ENCODE assay signal across 22 mouse cellular contexts in genomic region chr11:119907006-119907650, GRCm38 (mm10). TPM values are rescaled to one million over a fixed set of nuclear protein-coding genes. Genes with fewer than 3 reads are reported as not detected.
DNase-seq lines count a peak whose midpoint lies in the region; ATAC-seq and TF ChIP-seq lines count a peak whose summit lies in the region.
"Had no signal": no experiment of that assay in that cellular context is flagged by ENCODE, and none has a peak within 500 bp of the region (broad histone marks: within the 10 kb centered on the region; RNA-seq: fewer than 3 reads in every experiment).

No protein-coding gene starts in this region.

- H3K27ac ChIP-seq in hindbrain, embryonic 10.5 days, result 0 out of 2 replicates have a peak overlapping the region, but pooled peaks have one; percentile 16
- no peak overlapping the region for H3K27ac ChIP-seq in hindbrain, embryonic 14.5 days
- H3K27ac ChIP-seq in hindbrain, postnatal 0 days, result peak overlapping the region; percentile 26; the same call in 1 of the 2 replicates
- H3K27ac ChIP-seq in intestine, embryonic 16.5 days (ENCODE audit: low read length), result no peak overlapping the region
- H3K27ac ChIP-seq: heart, embryonic 13.5 days; intestine, embryonic 15.5 days; stomach, postnatal 0 days had no signal

- H3K4me3 ChIP-seq in hindbrain, embryonic 10.5 days, result no peak overlapping the region
- H3K4me3 ChIP-seq in hindbrain, embryonic 14.5 days (replicated peaks; ENCODE audit: low read length), result no peak overlapping the region
- no peak overlapping the region for H3K4me3 ChIP-seq in hindbrain, postnatal 0 days (ENCODE audit: low read length)
- no peak overlapping the region for H3K4me3 ChIP-seq in intestine, embryonic 16.5 days (ENCODE audit: low read length)
- H3K4me3 ChIP-seq: heart, embryonic 13.5 days; intestine, embryonic 15.5 days; myocyte had no signal

- DNase-seq in hindbrain, embryonic 10.5 days (ENCODE audit: low spot score), result no peak
- DNase-seq in hindbrain, embryonic 14.5 days (ENCODE audit: low spot score), result no peak
- DNase-seq in left cerebral cortex, postnatal 25 days (ENCODE audit: low spot score in 2 of 2), result peak; percentile 42 to 87
- DNase-seq in left cerebral cortex, adult 11 months (ENCODE audit: low spot score), result no peak
- DNase-seq in brain, adult 2 months (ENCODE audit: low read depth, low spot score), result peak; percentile 81
- no peak for DNase-seq in hindbrain, postnatal 0 days (ENCODE audit: low spot score)
- DNase-seq in urinary bladder, postnatal 10 days (ENCODE audit: low spot score), result no peak
- DNase-seq: adrenal gland, postnatal 36 days; cerebellum, adult 9-10 months; heart, adult 11 months; heart, postnatal 36 days; lung, adult 18-20 months; lung, postnatal 36 days; thymus, postnatal 14 days had no signal

- intact Hi-C loops in left cerebral cortex, postnatal 25 days (cut with DNase I), result loop anchor here (2.0 to 10.0 kb wide), 3 partner anchors 110 to 602 kb away; partner anchors contain the start of genes Card14 and Eif4a3

- 36% methylated on average over 7 of the region's 7 CpGs for WGBS in hindbrain, embryonic 10.5 days
- WGBS in hindbrain, embryonic 14.5 days, result 38% methylated on average over 7 of the region's 7 CpGs
- 31% methylated on average over 7 of the region's 7 CpGs for WGBS in hindbrain, postnatal 0 days
- WGBS in intestine, embryonic 16.5 days, result 49% methylated on average over 7 of the region's 7 CpGs

- H3K4me2 ChIP-seq in hindbrain, embryonic 14.5 days (replicated peaks), result no peak overlapping the region
- H3K4me2 ChIP-seq in hindbrain, postnatal 0 days (ENCODE audit: low read depth, low read length), result no peak overlapping the region
- no peak overlapping the region for H3K4me2 ChIP-seq in intestine, embryonic 16.5 days (ENCODE audit: low read depth, low read length)
- H3K4me2 ChIP-seq: heart, embryonic 13.5 days; intestine, embryonic 15.5 days had no signal

- ATAC-seq in hindbrain, embryonic 14.5 days (ENCODE audit: low FRiP score), result no peak
- ATAC-seq in hindbrain, postnatal 0 days, result no peak
- ATAC-seq in intestine, embryonic 16.5 days, result no peak
- ATAC-seq: activated CD4-positive, CD25-positive, alpha-beta regulatory T cell, adult 4 months; forebrain, embryonic 14.5 days; intestine, embryonic 15.5 days; Patski had no signal

- H3K9ac ChIP-seq in hindbrain, embryonic 14.5 days, result no peak overlapping the region
- H3K9ac ChIP-seq in hindbrain, postnatal 0 days (replicated peaks; ENCODE audit: low read length), result no peak overlapping the region
- H3K9ac ChIP-seq in intestine, embryonic 16.5 days (ENCODE audit: low read depth, low read length), result no peak overlapping the region
- H3K9ac ChIP-seq: heart, embryonic 13.5 days; intestine, embryonic 15.5 days had no signal

- H3K9me3 ChIP-seq in hindbrain, embryonic 10.5 days, result no peaks in the 10 kb centered on the region
- no peaks in the 10 kb centered on the region for H3K9me3 ChIP-seq in hindbrain, embryonic 14.5 days (ENCODE audit: control insufficient read depth, low read length)
- no peaks in the 10 kb centered on the region for H3K9me3 ChIP-seq in hindbrain, postnatal 0 days (ENCODE audit: low read length)
- no peaks in the 10 kb centered on the region for H3K9me3 ChIP-seq in intestine, embryonic 16.5 days (ENCODE audit: control insufficient read depth, low read length)
- H3K9me3 ChIP-seq: heart, embryonic 13.5 days; intestine, embryonic 15.5 days had no signal

- peaks cover 3% of the 10 kb centered on the region; the same call in 1 of the 2 replicates for H3K27me3 ChIP-seq in hindbrain, embryonic 10.5 days (ENCODE audit: insufficient read depth, poor library complexity, severe bottlenecking)
- no peaks in the 10 kb centered on the region for H3K27me3 ChIP-seq in hindbrain, embryonic 14.5 days (ENCODE audit: control insufficient read depth, insufficient read depth, low read length)
- no peaks in the 10 kb centered on the region for H3K27me3 ChIP-seq in hindbrain, postnatal 0 days (ENCODE audit: insufficient read depth, low read length)
- H3K27me3 ChIP-seq in intestine, embryonic 16.5 days (replicated peaks; ENCODE audit: control insufficient read depth, insufficient read depth, low read length), result 0 out of 2 replicates have a peak, but pooled peaks cover 5% of the 10 kb centered on the region

- peaks cover 31% of the 10 kb centered on the region for H3K4me1 ChIP-seq in hindbrain, embryonic 10.5 days (replicated peaks)
- no peaks in the 10 kb centered on the region for H3K4me1 ChIP-seq in hindbrain, embryonic 14.5 days (replicated peaks; ENCODE audit: control insufficient read depth, insufficient read depth, low read length)
- H3K4me1 ChIP-seq in hindbrain, postnatal 0 days (ENCODE audit: insufficient read depth, low read length), result no peaks in the 10 kb centered on the region
- no peaks in the 10 kb centered on the region for H3K4me1 ChIP-seq in intestine, embryonic 16.5 days (ENCODE audit: control insufficient read depth, insufficient read depth, low read length)

- TF ChIP-seq CTCF in hindbrain, postnatal 0 days (IDR thresholded peaks at IDR 0.05; ENCODE audit: low read depth), result no peak

- no peaks in the 10 kb centered on the region for H3K36me3 ChIP-seq in hindbrain, embryonic 10.5 days
- H3K36me3 ChIP-seq in hindbrain, embryonic 14.5 days (replicated peaks; ENCODE audit: control insufficient read depth, insufficient read depth), result no peaks in the 10 kb centered on the region
- no peaks in the 10 kb centered on the region for H3K36me3 ChIP-seq in hindbrain, postnatal 0 days (ENCODE audit: insufficient read depth, low read length)
- no peaks in the 10 kb centered on the region for H3K36me3 ChIP-seq in intestine, embryonic 16.5 days (ENCODE audit: control insufficient read depth, insufficient read depth, low read length)
- H3K36me3 ChIP-seq: heart, embryonic 13.5 days; intestine, embryonic 15.5 days had no signal

RNA-seq across cellular contexts. Expression of gene Chmp6, which starts 6.1 kb away (rescaled TPM):
- 112 and 114 TPM in 2 replicates for polyA plus RNA-seq in hindbrain, embryonic 10.5 days (2016; fragmentation: Nextera tagmentation; extraction: Ambion mirVana)
- 91.1 and 95.5 TPM in 2 replicates for polyA plus RNA-seq in hindbrain, embryonic 14.5 days (2014; fragmentation: Nextera tagmentation; extraction: Ambion mirVana)
- 10 to 100 TPM; 44.8 to 47.8 TPM for total RNA-seq in left cerebral cortex, postnatal 25 days (2021)
- 102 and 117 TPM in 2 replicates for total RNA-seq in hindbrain, postnatal 0 days (2014; rRNA removed)
- polyA plus RNA-seq in hindbrain, postnatal 0 days (2015; fragmentation: Nextera tagmentation; extraction: Ambion mirVana), result 115 and 118 TPM in 2 replicates
- 92.2 and 94.3 TPM in 2 replicates for polyA plus RNA-seq in intestine, embryonic 16.5 days (2015; fragmentation: Nextera tagmentation; extraction: Ambion mirVana)

RNA-seq across cellular contexts. Expression of gene Baiap2, which starts 35.4 kb away (rescaled TPM):
- polyA plus RNA-seq in hindbrain, embryonic 10.5 days (2016; fragmentation: Nextera tagmentation; extraction: Ambion mirVana), result 9.8 and 11.0 TPM in 2 replicates
- 13.7 and 14.4 TPM in 2 replicates for polyA plus RNA-seq in hindbrain, embryonic 14.5 days (2014; fragmentation: Nextera tagmentation; extraction: Ambion mirVana)
- 100 to 1,000 TPM; 259 to 273 TPM for total RNA-seq in left cerebral cortex, postnatal 25 days (2021)
- total RNA-seq in hindbrain, postnatal 0 days (2014; rRNA removed), result 45.9 and 62.4 TPM in 2 replicates
- polyA plus RNA-seq in hindbrain, postnatal 0 days (2015; fragmentation: Nextera tagmentation; extraction: Ambion mirVana), result 30.8 and 31.5 TPM in 2 replicates
- 10.1 and 11.8 TPM in 2 replicates for polyA plus RNA-seq in intestine, embryonic 16.5 days (2015; fragmentation: Nextera tagmentation; extraction: Ambion mirVana)

Comparison
In these comparisons a context has a peak if more than half of its experiments do, and no peak if none do; other contexts are left out.
1. DNase-seq: peak in left cerebral cortex, postnatal 25 days (2 of 2) and brain, adult 2 months (single experiment); none in hindbrain, embryonic 10.5 days (single experiment), hindbrain, embryonic 14.5 days (single experiment), left cerebral cortex, adult 11 months (single experiment), hindbrain, postnatal 0 days (single experiment) and urinary bladder, postnatal 10 days (single experiment).
2. H3K27ac ChIP-seq: peak in hindbrain, embryonic 10.5 days (single experiment) and hindbrain, postnatal 0 days (single experiment); none in hindbrain, embryonic 14.5 days (single experiment) and intestine, embryonic 16.5 days (single experiment).